Mouse (Mus musculus) CD4-positive helper T cell, adult 2 months (primary cell): Measurements from ENCODE around the gene Oas2.
"Not testable (repeated sequence)": the region's sequence is repeated elsewhere in the genome, so short reads cannot be mapped to it uniquely, and the experiment has no call there.

Experiments used
- DNase-seq: peaks from one replicate; pipeline ENCODE4 v3.0.0-alpha.2; 2012; ENCODE audit warnings: low read depth, missing footprints, low spot score

Oas2 gene

GRCm38 (mm10) chr5:120749688-120750087 lies at the start of gene Oas2:
Gene Oas2 (minus strand): TSS chr5:120749853.
- peak; percentile 26 for DNase-seq

- DNase-seq, result not testable (repeated sequence)
These were observed 49.3 kb upstream of the Oas2 start for GRCm38 (mm10) chr5:120798943-120799342.

- not testable (repeated sequence) for DNase-seq
These were observed 48.5 kb upstream of the Oas2 start for GRCm38 (mm10) chr5:120798147-120798546.

- not testable (repeated sequence) for DNase-seq
These were observed 45.9 kb upstream of the Oas2 start, which contains the start of gene Oas1e for GRCm38 (mm10) chr5:120795480-120796034. Gene Oas1e (minus strand): TSS chr5:120795530.

- peak; percentile 61 for DNase-seq
These were observed 43.4 kb upstream of the Oas2 start for GRCm38 (mm10) chr5:120793043-120793442.

GRCm38 (mm10) chr5:120787042-120787441 lies 37.4 kb upstream of the Oas2 start:
- DNase-seq, result peak; percentile 17

- no peak for DNase-seq
These were observed 32.8 kb upstream of the Oas2 start for GRCm38 (mm10) chr5:120782446-120782845.

- no peak for DNase-seq
These were observed 32.0 kb upstream of the Oas2 start for GRCm38 (mm10) chr5:120781646-120782045.

GRCm38 (mm10) chr5:120779922-120780321 lies 30.3 kb upstream of the Oas2 start:
- no peak for DNase-seq

GRCm38 (mm10) chr5:120778941-120779340 lies 29.3 kb upstream of the Oas2 start:
- DNase-seq, result peak; percentile 56

GRCm38 (mm10) chr5:120777478-120777877 lies 27.8 kb upstream of the Oas2 start, which contains the start of gene Oas3:
Gene Oas3 (minus strand): TSS chr5:120777661.
- peak; percentile 72 for DNase-seq

GRCm38 (mm10) chr5:120776801-120777200 lies 27.1 kb upstream of the Oas2 start:
- DNase-seq, result peak; percentile 32

GRCm38 (mm10) chr5:120775287-120775985 lies 25.8 kb upstream of the Oas2 start:
- DNase-seq, result peak; percentile 95

- DNase-seq, result no peak
These were observed 19.7 kb upstream of the Oas2 start for GRCm38 (mm10) chr5:120769396-120769795.

GRCm38 (mm10) chr5:120765010-120765409 lies 15.4 kb upstream of the Oas2 start:
- DNase-seq, result no peak

GRCm38 (mm10) chr5:120761901-120762300 lies 12.2 kb upstream of the Oas2 start:
- DNase-seq, result no peak

- DNase-seq, result no peak
These were observed 4.6 kb upstream of the Oas2 start for GRCm38 (mm10) chr5:120754215-120754614.

- DNase-seq, result no peak
These were observed 3.1 kb upstream of the Oas2 start for GRCm38 (mm10) chr5:120752786-120753185.

GRCm38 (mm10) chr5:120751206-120751605 lies 1.6 kb upstream of the Oas2 start:
- DNase-seq, result no peak

- peak; percentile 64 for DNase-seq
These were observed 3.2 kb downstream of the Oas2 start for GRCm38 (mm10) chr5:120746451-120746850.

- DNase-seq, result peak; percentile 75
These were observed 7.5 kb downstream of the Oas2 start for GRCm38 (mm10) chr5:120742125-120742524.

- no peak for DNase-seq
These were observed 15.2 kb downstream of the Oas2 start for GRCm38 (mm10) chr5:120734380-120734990.

- no peak for DNase-seq
These were observed 16.0 kb downstream of the Oas2 start for GRCm38 (mm10) chr5:120733696-120734095.
